Mouse (Mus musculus) retina, postnatal 1 day (tissue): Measurements from ENCODE around the gene Btn2a2.

Source experiments
- DNase-seq: peaks from one replicate; pipeline ENCODE4 v3.0.0-alpha.2; 2012

The Btn2a2 gene

GRCm38 (mm10) chr13:23488400-23489322, at the start of gene Btn2a2:
Btn2a2 (minus strand) TSS chr13:23488857.
- peak; percentile 80 for DNase-seq

GRCm38 (mm10) chr13:23538249-23538648, 49.6 kb upstream of the Btn2a2 start:
- no peak for DNase-seq

- DNase-seq = no peak
Measured at GRCm38 (mm10) chr13:23537006-23537710, 48.5 kb upstream of the Btn2a2 start.

DNA sequence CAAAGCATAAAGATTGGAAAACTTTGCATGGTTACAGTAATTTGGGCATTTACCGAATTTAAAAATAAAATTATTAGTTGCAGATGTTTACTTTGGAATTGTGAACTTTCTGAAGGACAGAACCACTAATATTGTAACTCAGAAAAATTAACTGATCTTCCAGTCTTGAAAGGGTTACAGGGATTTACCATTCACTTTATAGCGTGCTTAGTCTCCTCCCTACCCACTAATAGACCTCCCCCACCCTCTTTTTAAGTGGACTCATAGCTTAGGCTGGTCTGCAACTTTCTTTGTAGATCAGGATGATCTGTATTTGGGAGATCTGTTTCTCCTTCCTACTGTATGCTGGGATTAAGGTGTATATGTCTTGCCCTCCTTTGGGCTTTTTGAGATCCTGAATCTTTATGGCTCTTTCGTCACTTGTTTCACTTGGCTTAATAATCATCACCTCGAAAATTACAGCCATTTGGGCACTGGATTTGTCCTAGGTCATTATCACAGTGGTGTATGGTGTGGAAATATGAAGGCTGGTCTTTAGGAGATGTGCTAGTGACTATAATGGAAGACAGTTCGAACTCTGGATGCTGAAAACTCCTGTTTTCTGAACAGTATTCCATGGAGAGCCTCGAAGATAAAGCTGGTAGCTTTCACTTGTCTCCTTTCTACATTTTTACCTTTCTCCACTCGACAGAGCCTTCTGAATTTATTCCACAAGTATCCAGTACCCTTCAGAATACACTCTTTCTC, 47.6 kb upstream of the Btn2a2 start:
- no peak for DNase-seq

GRCm38 (mm10) chr13:23535137-23536075, 46.7 kb upstream of the Btn2a2 start, which contains the start of gene Hist1h3g:
Hist1h3g (plus strand) TSS chr13:23535422.
- DNase-seq = peak; percentile 98

DNA sequence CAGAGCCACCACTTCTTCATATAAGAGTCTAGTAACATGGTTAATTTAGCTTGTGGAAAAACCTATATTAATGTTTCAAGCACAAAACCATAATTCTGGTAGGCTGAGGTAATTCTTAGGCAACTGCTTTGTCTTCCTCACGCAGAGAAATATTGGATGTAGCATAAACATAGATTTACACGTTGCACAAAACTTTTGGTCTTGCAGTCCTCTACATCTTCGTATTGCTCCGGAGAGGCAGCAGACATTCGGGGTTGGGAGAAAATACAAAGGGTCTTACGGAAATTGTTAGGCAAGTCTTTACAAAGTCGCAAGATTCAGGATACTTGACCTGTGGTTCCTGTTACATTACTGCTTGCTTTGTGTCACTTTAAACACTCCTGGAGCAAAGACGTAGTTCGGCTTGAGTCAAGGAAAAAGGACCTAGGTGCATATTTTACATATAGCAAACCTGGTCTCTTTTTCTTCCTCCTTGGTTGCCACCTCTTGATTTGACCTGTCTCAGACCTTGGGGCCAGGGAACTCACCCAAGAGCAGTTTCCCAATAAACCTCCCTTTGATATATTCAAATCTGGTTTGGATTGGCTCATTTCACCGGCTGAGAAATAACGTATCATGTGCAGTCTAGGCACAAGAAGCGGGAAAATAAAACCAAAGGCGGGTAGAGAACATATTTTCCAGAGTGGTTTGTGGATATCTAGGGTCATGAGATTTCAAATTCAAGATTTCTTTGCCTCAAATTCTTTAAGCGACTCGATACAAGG, 45.9 kb upstream of the Btn2a2 start:
- no peak for DNase-seq

GRCm38 (mm10) chr13:23533560-23534367, 45.1 kb upstream of the Btn2a2 start, which contains the start of gene Hist1h2af:
Hist1h2af (plus strand) TSS chr13:23533906.
- peak; percentile 94 for DNase-seq

- DNase-seq = no peak
Measured at GRCm38 (mm10) chr13:23532262-23533075, 43.8 kb upstream of the Btn2a2 start.

DNA sequence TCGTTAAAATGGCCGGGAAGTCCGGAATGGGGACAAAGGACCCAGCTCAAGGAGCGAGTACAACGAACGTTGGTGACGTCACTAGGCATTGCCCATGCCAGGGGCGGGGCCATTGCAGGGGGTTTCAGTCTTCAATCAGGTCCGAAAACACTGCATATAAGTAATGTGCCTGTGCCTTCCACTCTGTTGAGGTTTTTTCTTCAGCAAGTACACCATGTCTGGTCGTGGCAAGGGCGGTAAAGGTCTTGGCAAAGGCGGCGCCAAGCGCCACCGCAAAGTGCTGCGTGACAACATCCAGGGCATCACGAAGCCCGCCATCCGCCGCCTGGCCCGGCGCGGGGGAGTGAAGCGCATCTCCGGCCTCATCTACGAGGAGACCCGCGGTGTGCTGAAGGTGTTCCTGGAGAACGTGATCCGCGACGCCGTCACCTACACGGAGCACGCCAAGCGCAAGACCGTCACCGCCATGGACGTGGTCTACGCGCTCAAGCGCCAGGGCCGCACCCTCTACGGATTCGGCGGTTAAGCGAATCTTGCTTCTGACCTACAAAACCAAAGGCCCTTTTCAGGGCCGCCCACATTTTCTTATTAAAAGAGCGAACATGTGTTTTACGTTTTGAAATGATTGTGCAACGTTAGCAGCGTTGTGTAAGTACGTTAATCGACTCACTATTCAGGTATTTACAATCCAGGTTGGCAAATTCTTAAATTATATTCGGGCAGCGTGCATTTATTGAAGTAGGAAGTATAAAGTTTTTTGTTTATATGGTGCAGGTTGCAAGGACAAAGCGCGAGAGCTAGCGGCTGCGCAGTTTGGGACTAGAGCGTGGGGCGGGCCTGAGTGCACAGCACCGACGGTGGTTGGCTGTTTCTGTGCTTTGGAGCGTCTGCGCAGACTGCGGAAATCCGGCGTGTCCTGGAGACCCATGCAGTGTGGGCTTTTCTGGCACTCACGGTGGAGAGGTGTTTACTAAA, 42.5 kb upstream of the Btn2a2 start, which contains the start of gene Hist1h4h:
Gene Hist1h4h (plus strand): TSS at position 150 of the 975 bp plus-strand sequence.
- peak; percentile 99 for DNase-seq

GRCm38 (mm10) chr13:23530181-23530900, 41.7 kb upstream of the Btn2a2 start:
- peak; percentile 77 for DNase-seq

- no peak for DNase-seq
Measured at GRCm38 (mm10) chr13:23529480-23530165, 41.0 kb upstream of the Btn2a2 start.

DNA sequence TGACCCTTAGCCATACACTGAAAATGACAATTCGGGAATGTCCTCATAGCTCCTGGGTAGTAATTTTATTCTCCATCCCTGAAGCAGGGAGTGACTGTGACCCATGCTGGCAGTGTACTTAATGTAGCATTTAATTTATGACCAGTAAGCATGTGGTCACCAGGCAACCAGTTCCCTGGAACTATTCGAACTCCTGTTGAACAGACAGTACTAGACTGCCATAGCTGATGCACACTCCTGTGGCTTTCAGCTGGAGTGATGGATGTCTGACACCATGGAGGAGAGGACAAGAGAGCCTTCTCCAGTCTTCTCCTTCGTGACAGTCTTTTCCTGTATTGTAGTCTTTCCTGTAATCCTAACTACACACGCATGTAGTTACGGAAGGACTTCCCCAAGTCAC, 40.3 kb upstream of the Btn2a2 start:
- DNase-seq = no peak

- peak; percentile 96 for DNase-seq
Measured at GRCm38 (mm10) chr13:23526312-23526711, 37.7 kb upstream of the Btn2a2 start.

- no peak for DNase-seq
Measured at GRCm38 (mm10) chr13:23525901-23526300, 37.2 kb upstream of the Btn2a2 start.

DNA sequence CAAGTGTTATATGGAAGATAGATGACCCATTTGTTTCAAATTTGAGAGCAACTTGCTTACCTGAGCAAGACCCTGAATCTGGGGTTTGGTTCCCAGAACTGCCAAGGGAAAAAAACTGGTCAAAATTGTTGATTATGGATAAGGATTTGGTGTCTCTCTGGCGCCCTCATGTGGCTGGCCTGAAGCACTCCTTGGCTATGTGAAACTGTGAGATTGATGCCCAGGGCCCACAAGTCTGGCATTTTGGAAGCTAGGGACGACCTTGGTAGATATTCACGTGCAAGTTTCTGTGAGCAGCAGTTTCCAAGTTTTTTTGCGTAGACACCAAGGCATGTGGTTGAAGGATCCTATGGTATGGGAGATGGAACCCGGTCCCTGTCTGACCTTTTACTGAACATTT, 36.0 kb upstream of the Btn2a2 start:
- peak; percentile 87 for DNase-seq

GRCm38 (mm10) chr13:23523976-23524375, 35.3 kb upstream of the Btn2a2 start:
- no peak for DNase-seq

DNA sequence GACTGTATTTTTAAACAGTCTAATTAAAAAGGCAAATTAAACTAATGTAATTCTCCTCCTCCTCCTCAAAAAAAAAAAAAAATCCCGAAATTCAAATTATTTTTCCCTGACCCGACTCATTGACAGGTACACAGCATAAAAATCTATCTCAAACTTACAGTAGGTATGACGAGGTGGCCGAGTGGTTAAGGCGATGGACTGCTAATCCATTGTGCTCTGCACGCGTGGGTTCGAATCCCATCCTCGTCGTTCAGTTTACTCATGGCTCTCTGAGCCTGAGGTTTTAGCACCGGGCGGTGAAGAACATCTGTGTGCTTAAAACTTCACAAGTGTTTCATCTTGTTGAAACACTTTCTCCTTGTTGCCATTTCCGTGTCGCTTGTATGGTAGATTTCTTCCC, 33.0 kb upstream of the Btn2a2 start:
- DNase-seq = peak; percentile 78
